Mouse (Mus musculus): ENCODE data around the gene 1700003E16Rik. TPM values are rescaled to one million over a fixed set of nuclear protein-coding genes. Genes with fewer than 3 reads are reported as not detected.
A peak's percentile ranks its signal among the peaks of the same experiment; 100 is the strongest.

The 1700003E16Rik gene
- total and polyA plus RNA-seq, 2 experiments from 2014 or later: 15.6 to 18.0 TPM

- DNase-seq (ENCODE audit: low spot score): peak; percentile 62
- Histone ChIP-seq H3K27ac (ENCODE audit: low read depth, low read length) (peak overlapping the region; percentile 82), H3K9me3 (ENCODE audit: low read length) (no peaks in the 10 kb centered on the region), H3K27me3 (ENCODE audit: insufficient read depth, low read length) (peaks cover 7% of the 10 kb centered on the region), H3K4me1 (ENCODE audit: insufficient read depth, low read length) (peaks cover 4% of the 10 kb centered on the region; the same call in 1 of the 2 replicates), H3K4me2 (ENCODE audit: low read depth, low read length, poor library complexity, severe bottlenecking) (peak overlapping the region; percentile 51), H3K36me3 (ENCODE audit: insufficient read depth, low read length) (no peaks in the 10 kb centered on the region), H3K4me3 (ENCODE audit: low read depth, low read length) (peak overlapping the region; percentile 30), H3K9ac (replicated peaks; ENCODE audit: low read length, poor library complexity, severe bottlenecking) (peak overlapping the region; percentile 42; the same call in 1 of the 2 replicates)
- WGBS: 3% methylated on average over 12 of the region's 12 CpGs
- no peak for TF ChIP-seq CTCF (IDR thresholded peaks at IDR 0.05)
- ATAC-seq (ENCODE audit: low FRiP score): peak; percentile 49
These were observed 18.6 kb upstream of the 1700003E16Rik start for GRCm38 (mm10) chr6:83137576-83137950.

- H3K27ac ChIP-seq (ENCODE audit: low read depth, low read length): peak overlapping the region; percentile 82
- WGBS: 2% methylated on average over 11 of the region's 11 CpGs
- peaks cover 7% of the 10 kb centered on the region for H3K27me3 ChIP-seq (ENCODE audit: insufficient read depth, low read length)
- peak; percentile 19; the same call in 1 of the 2 replicates for ATAC-seq (ENCODE audit: low FRiP score)
- H3K4me1 ChIP-seq (ENCODE audit: insufficient read depth, low read length): peaks cover 4% of the 10 kb centered on the region; the same call in 1 of the 2 replicates
- peak overlapping the region; percentile 51 for H3K4me2 ChIP-seq (ENCODE audit: low read depth, low read length, poor library complexity, severe bottlenecking)
- H3K9me3 ChIP-seq (ENCODE audit: low read length): no peaks in the 10 kb centered on the region
- H3K36me3 ChIP-seq (ENCODE audit: insufficient read depth, low read length): no peaks in the 10 kb centered on the region
- peak overlapping the region; percentile 42; the same call in 1 of the 2 replicates for H3K9ac ChIP-seq (replicated peaks; ENCODE audit: low read length, poor library complexity, severe bottlenecking)
- DNase-seq (ENCODE audit: low spot score): peak; percentile 40
- no peak overlapping the region for H3K4me3 ChIP-seq (ENCODE audit: low read depth, low read length)
- TF ChIP-seq CTCF (IDR thresholded peaks at IDR 0.05): peak; percentile 47
These were observed 18.1 kb upstream of the 1700003E16Rik start for GRCm38 (mm10) chr6:83138056-83138455.

GRCm38 (mm10) chr6:83140044-83140443 lies 16.2 kb upstream of the 1700003E16Rik start:
- no peak for DNase-seq (ENCODE audit: low spot score)
- H3K4me1 ChIP-seq (ENCODE audit: insufficient read depth, low read length): peaks cover 4% of the 10 kb centered on the region; the same call in 1 of the 2 replicates

GRCm38 (mm10) chr6:83141636-83142035 lies 14.6 kb upstream of the 1700003E16Rik start:
- H3K36me3 ChIP-seq (ENCODE audit: insufficient read depth, low read length): no peaks in the 10 kb centered on the region
- peak overlapping the region; percentile 69; the same call in 1 of the 2 replicates for H3K9ac ChIP-seq (replicated peaks; ENCODE audit: low read length, poor library complexity, severe bottlenecking)
- peak overlapping the region; percentile 72 for H3K4me2 ChIP-seq (ENCODE audit: low read depth, low read length, poor library complexity, severe bottlenecking)
- peaks cover 4% of the 10 kb centered on the region; the same call in 1 of the 2 replicates for H3K4me1 ChIP-seq (ENCODE audit: insufficient read depth, low read length)
- H3K27me3 ChIP-seq (ENCODE audit: insufficient read depth, low read length): peaks cover 7% of the 10 kb centered on the region
- 15% methylated on average over 4 of the region's 4 CpGs for WGBS
- peak overlapping the region; percentile 38; the same call in 1 of the 2 replicates for H3K27ac ChIP-seq (ENCODE audit: low read depth, low read length)
- no peak for TF ChIP-seq CTCF (IDR thresholded peaks at IDR 0.05)
- no peaks in the 10 kb centered on the region for H3K9me3 ChIP-seq (ENCODE audit: low read length)
- H3K4me3 ChIP-seq (ENCODE audit: low read depth, low read length): peak overlapping the region; percentile 41
- DNase-seq (ENCODE audit: low spot score): no peak
- ATAC-seq (ENCODE audit: low FRiP score): no peak

More at GRCm38 (mm10) chr6:83140044-83140443, 16.2 kb upstream of the 1700003E16Rik start:
- TF ChIP-seq CTCF (IDR thresholded peaks at IDR 0.05): no peak
- H3K9ac ChIP-seq (replicated peaks; ENCODE audit: low read length, poor library complexity, severe bottlenecking): no peak overlapping the region
- no peak overlapping the region for H3K27ac ChIP-seq (ENCODE audit: low read depth, low read length)
- H3K9me3 ChIP-seq (ENCODE audit: low read length): no peaks in the 10 kb centered on the region
- peaks cover 7% of the 10 kb centered on the region for H3K27me3 ChIP-seq (ENCODE audit: insufficient read depth, low read length)
- no peak overlapping the region for H3K4me2 ChIP-seq (ENCODE audit: low read depth, low read length, poor library complexity, severe bottlenecking)
- H3K4me3 ChIP-seq (ENCODE audit: low read depth, low read length): no peak overlapping the region
- WGBS: 91% methylated on average over 8 of the region's 8 CpGs
- H3K36me3 ChIP-seq (ENCODE audit: insufficient read depth, low read length): no peaks in the 10 kb centered on the region
- ATAC-seq (ENCODE audit: low FRiP score): no peak

- ATAC-seq (ENCODE audit: low FRiP score): peak; percentile 36
- H3K4me1 ChIP-seq (ENCODE audit: insufficient read depth, low read length): peaks cover 4% of the 10 kb centered on the region; the same call in 1 of the 2 replicates
- WGBS: 4% methylated on average over 41 of the region's 41 CpGs
- no peak for DNase-seq (ENCODE audit: low spot score)
- peak overlapping the region; percentile 41 for H3K4me3 ChIP-seq (ENCODE audit: low read depth, low read length)
- peaks cover 4% of the 10 kb centered on the region; the same call in 1 of the 2 replicates for H3K27me3 ChIP-seq (ENCODE audit: insufficient read depth, low read length)
- peak overlapping the region; percentile 38 for H3K27ac ChIP-seq (ENCODE audit: low read depth, low read length)
- TF ChIP-seq CTCF (IDR thresholded peaks at IDR 0.05): no peak
- no peaks in the 10 kb centered on the region for H3K36me3 ChIP-seq (ENCODE audit: insufficient read depth, low read length)
- H3K9ac ChIP-seq (replicated peaks; ENCODE audit: low read length, poor library complexity, severe bottlenecking): peak overlapping the region; percentile 69
- no peaks in the 10 kb centered on the region for H3K9me3 ChIP-seq (ENCODE audit: low read length)
- peak overlapping the region; percentile 72 for H3K4me2 ChIP-seq (ENCODE audit: low read depth, low read length, poor library complexity, severe bottlenecking)
These were observed 13.9 kb upstream of the 1700003E16Rik start for GRCm38 (mm10) chr6:83142211-83142731.

GRCm38 (mm10) chr6:83142886-83143285 lies 13.3 kb upstream of the 1700003E16Rik start:
- DNase-seq (ENCODE audit: low spot score) (no peak), ATAC-seq (ENCODE audit: low FRiP score) (no peak)
- Histone ChIP-seq H3K27ac (ENCODE audit: low read depth, low read length) (no peak overlapping the region), H3K4me3 (ENCODE audit: low read depth, low read length) (peak overlapping the region; percentile 41; the same call in 1 of the 2 replicates), H3K27me3 (ENCODE audit: insufficient read depth, low read length) (no peaks in the 10 kb centered on the region), H3K4me2 (ENCODE audit: low read depth, low read length, poor library complexity, severe bottlenecking) (peak overlapping the region; percentile 72), H3K36me3 (ENCODE audit: insufficient read depth, low read length) (no peaks in the 10 kb centered on the region), H3K9me3 (ENCODE audit: low read length) (no peaks in the 10 kb centered on the region), H3K4me1 (ENCODE audit: insufficient read depth, low read length) (peaks cover 4% of the 10 kb centered on the region; the same call in 1 of the 2 replicates), H3K9ac (replicated peaks; ENCODE audit: low read length, poor library complexity, severe bottlenecking) (no peak overlapping the region)
- WGBS: 55% methylated on average over 11 of the region's 11 CpGs
- TF ChIP-seq CTCF (IDR thresholded peaks at IDR 0.05): no peak
